Mouse (Mus musculus) left cerebral cortex, adult 8-10 months (tissue): ENCODE data around the gene Vgll4. TPM values are rescaled to one million over a fixed set of nuclear protein-coding genes. Genes with fewer than 3 reads are reported as not detected.

Experiments
- DNase-seq, 2 experiments: peaks; one replicate each; pipeline ENCODE4 v3.0.0; 2022; ENCODE audit warnings: low spot score in 2 of 2
- total RNA-seq, 4 experiments: library from RNA; stranded (reverse); gene quantifications; 2 replicates each; pipeline ENCODE4 v1.2.4; 2022

The Vgll4 gene
- total RNA-seq, 4 experiments from 2014 or later, result 59.0 to 76.6 (median 62.4) TPM

DNA sequence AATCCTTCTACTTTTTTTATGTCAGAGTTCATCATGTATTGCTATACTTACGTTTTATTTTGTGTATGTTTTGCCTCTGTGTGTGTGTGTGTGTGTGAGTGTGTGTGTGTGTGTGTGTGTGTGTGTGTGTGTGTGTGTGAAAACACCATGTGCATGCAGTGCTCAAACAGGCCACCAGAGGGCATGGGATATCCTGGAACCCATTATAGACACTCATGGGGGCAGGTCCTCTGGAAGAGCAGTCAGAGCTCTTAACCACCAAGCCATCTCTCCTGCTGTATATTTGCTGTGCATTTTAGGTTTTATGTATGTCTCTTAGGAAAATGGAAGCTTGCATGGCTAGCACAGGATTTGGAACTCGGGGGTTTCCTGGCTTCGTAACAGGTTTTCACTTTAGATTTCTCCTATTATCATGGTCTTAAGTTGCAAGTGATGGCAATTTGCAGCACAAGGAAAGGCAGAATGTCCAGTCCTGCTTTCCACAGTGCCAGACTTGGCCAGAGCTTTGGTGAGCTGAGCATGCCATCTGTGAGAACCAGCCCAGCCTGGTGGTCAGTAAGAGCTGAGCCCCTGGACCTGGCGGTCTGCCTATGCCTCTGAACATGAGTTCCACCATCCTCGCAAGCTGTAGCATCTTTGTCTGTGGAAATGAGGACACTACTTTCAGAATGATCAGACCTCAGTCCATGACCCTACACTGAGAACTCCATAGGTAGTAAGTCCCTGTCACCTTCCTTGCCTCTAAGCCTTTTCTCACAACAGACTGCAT, 154.7 kb downstream of the Vgll4 start:
- DNase-seq, result no peak

DNA sequence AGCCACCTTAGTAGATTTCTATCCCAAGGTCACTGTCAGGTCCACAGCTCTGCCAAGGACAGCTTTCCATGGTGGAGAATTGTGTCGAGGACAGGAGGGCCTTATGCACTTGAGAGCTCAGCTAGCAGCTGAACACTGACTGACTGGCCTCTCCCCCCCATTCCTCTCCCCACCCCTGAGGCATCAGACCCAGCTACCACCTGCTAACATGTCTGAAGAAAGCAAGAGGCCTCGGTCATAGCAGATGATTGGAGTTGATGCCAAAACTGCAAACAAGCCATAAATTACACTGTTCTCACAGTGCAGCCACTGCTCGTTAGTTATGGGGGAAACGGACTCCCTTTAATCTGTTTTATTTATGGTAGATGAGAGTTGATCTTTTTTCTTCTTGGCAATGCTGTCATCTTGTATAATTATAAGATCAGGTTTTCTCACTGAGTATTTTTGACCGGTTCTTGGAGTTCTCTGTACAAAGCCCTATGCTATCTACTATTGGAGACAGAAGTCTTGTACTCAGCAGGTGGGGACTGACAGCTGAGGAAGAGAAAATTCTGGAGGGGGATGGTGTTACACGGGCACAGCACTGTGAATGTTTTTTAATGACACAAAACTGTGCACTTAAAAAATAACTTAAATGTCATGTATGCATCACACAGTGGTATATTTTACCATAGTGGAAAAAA, 155.5 kb downstream of the Vgll4 start:
- no peak for DNase-seq

GRCm38 (mm10) chr6:114812779-114813178, 157.0 kb downstream of the Vgll4 start:
- no peak for DNase-seq

DNA sequence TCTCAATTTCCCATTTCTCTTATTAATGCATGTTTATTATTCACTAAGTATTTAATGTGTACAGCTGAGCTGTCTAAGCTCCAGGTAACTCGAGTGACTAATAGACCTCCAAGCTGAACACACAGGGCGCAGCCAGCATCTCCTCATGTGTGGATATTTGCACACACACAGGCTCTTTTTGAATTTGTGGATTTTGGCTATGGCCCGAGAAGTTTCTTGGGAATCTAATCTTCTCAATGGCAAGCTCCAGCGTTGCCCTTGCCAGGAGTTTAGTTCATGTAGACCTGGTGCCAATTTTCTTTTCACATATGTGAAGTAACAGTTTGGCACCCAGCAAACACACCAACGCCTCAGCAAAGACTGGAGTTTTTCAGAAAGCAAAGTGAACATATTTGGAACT, 157.5 kb downstream of the Vgll4 start:
- no peak for DNase-seq

Other genes starting within 250 kb of the Vgll4 start
- gene Tamm41, start 67.9 kb upstream of the Vgll4 start, total RNA-seq, result 10 to 100 TPM; 20.3 to 25.4 (median 20.8) TPM
- 100 to 1,000 TPM; 393 to 448 (median 420) TPM for gene Syn2, start 164.9 kb upstream of the Vgll4 start, total RNA-seq